Mouse (Mus musculus): Measurements from ENCODE around the gene Srsf9. TPM values are rescaled to one million over a fixed set of nuclear protein-coding genes. Genes with fewer than 3 reads are reported as not detected.

The Srsf9 gene
- polyA plus RNA-seq, 1 experiment, result 46.0 TPM

GRCm38 (mm10) chr5:115341314-115342165 lies 14.6 kb downstream of the Srsf9 start:
- no peak for TF ChIP-seq POLR2A (IDR thresholded peaks at IDR 0.05; ENCODE audit: borderline replicate concordance, extremely low read depth, low read depth, low read length)
- TF ChIP-seq CTCF (IDR thresholded peaks at IDR 0.05; ENCODE audit: insufficient read depth, low read length), result no peak
- DNase-seq, result no peak
- peak overlapping the region; percentile 89 for H3K4me3 ChIP-seq (replicated peaks; ENCODE audit: extremely low read depth, low read depth, low read length)
- H3K4me1 ChIP-seq (ENCODE audit: control insufficient read depth, insufficient read depth, low read length), result peaks cover 4% of the 10 kb centered on the region
- 8% methylated on average over 36 of the region's 36 CpGs for WGBS

- H3K4me1 ChIP-seq (ENCODE audit: control insufficient read depth, insufficient read depth, low read length), result peaks cover 12% of the 10 kb centered on the region
- DNase-seq, result peak; percentile 76
- 0% methylated on average over 5 of the region's 5 CpGs for WGBS
- H3K4me3 ChIP-seq (replicated peaks; ENCODE audit: extremely low read depth, low read depth, low read length), result peak overlapping the region; percentile 60
- TF ChIP-seq POLR2A (IDR thresholded peaks at IDR 0.05; ENCODE audit: borderline replicate concordance, extremely low read depth, low read depth, low read length) (no peak), CTCF (IDR thresholded peaks at IDR 0.05; ENCODE audit: insufficient read depth, low read length) (peak; percentile 84)
These were observed 20.6 kb downstream of the Srsf9 start for GRCm38 (mm10) chr5:115347564-115347963.

- peaks cover 12% of the 10 kb centered on the region for H3K4me1 ChIP-seq (ENCODE audit: control insufficient read depth, insufficient read depth, low read length)
These were observed 21.7 kb downstream of the Srsf9 start, which contains the start of gene Cox6a1 for GRCm38 (mm10) chr5:115348546-115349224. Gene Cox6a1, minus strand, starts transcription at chr5:115348981.

GRCm38 (mm10) chr5:115349225-115349555 lies 22.2 kb downstream of the Srsf9 start:
- 1% methylated on average over 18 of the region's 18 CpGs for WGBS

More at GRCm38 (mm10) chr5:115348546-115349224, 21.7 kb downstream of the Srsf9 start, which contains the start of gene Cox6a1:
- WGBS, result 1% methylated on average over 74 of the region's 74 CpGs
- TF ChIP-seq POLR2A (IDR thresholded peaks at IDR 0.05; ENCODE audit: borderline replicate concordance, extremely low read depth, low read depth, low read length), result peak; percentile 84
- 0 out of 2 replicates have a peak, but pooled peaks have one; percentile 3 for TF ChIP-seq CTCF (IDR thresholded peaks at IDR 0.05; ENCODE audit: insufficient read depth, low read length)
- H3K4me3 ChIP-seq (replicated peaks; ENCODE audit: extremely low read depth, low read depth, low read length), result peak within 1 kb of the TSS; percentile 87
- DNase-seq, result peak; percentile 97

GRCm38 (mm10) chr5:115351348-115351747 lies 24.4 kb downstream of the Srsf9 start:
- TF ChIP-seq CTCF (IDR thresholded peaks at IDR 0.05; ENCODE audit: insufficient read depth, low read length), result no peak
- no peak for TF ChIP-seq POLR2A (IDR thresholded peaks at IDR 0.05; ENCODE audit: borderline replicate concordance, extremely low read depth, low read depth, low read length)
- Histone ChIP-seq H3K4me3 (replicated peaks; ENCODE audit: extremely low read depth, low read depth, low read length) (no peak overlapping the region), H3K4me1 (ENCODE audit: control insufficient read depth, insufficient read depth, low read length) (peaks cover 12% of the 10 kb centered on the region)
- no peak for DNase-seq
- WGBS, result 75% methylated on average over 5 of the region's 5 CpGs

More at GRCm38 (mm10) chr5:115349225-115349555, 22.2 kb downstream of the Srsf9 start:
- no peak for TF ChIP-seq CTCF (IDR thresholded peaks at IDR 0.05; ENCODE audit: insufficient read depth, low read length)
- TF ChIP-seq POLR2A (IDR thresholded peaks at IDR 0.05; ENCODE audit: borderline replicate concordance, extremely low read depth, low read depth, low read length), result no peak
- peak overlapping the region; percentile 69 for H3K4me3 ChIP-seq (replicated peaks; ENCODE audit: extremely low read depth, low read depth, low read length)
- H3K4me1 ChIP-seq (ENCODE audit: control insufficient read depth, insufficient read depth, low read length), result peaks cover 12% of the 10 kb centered on the region
- no peak for DNase-seq

- no peak for TF ChIP-seq CTCF (IDR thresholded peaks at IDR 0.05; ENCODE audit: insufficient read depth, low read length)
- TF ChIP-seq POLR2A (IDR thresholded peaks at IDR 0.05; ENCODE audit: borderline replicate concordance, extremely low read depth, low read depth, low read length), result no peak
- WGBS, result 27% methylated on average over 13 of the region's 13 CpGs
These were observed 28.1 kb downstream of the Srsf9 start for GRCm38 (mm10) chr5:115355070-115355469.

GRCm38 (mm10) chr5:115358872-115359271 lies 31.9 kb downstream of the Srsf9 start:
- 2% methylated on average over 12 of the region's 12 CpGs for WGBS
- peak; percentile 82 for DNase-seq
- Histone ChIP-seq H3K4me3 (replicated peaks; ENCODE audit: extremely low read depth, low read depth, low read length) (no peak overlapping the region), H3K4me1 (ENCODE audit: control insufficient read depth, insufficient read depth, low read length) (no peaks in the 10 kb centered on the region)
- TF ChIP-seq POLR2A (IDR thresholded peaks at IDR 0.05; ENCODE audit: borderline replicate concordance, extremely low read depth, low read depth, low read length), result no peak
- peak; percentile 77 for TF ChIP-seq CTCF (IDR thresholded peaks at IDR 0.05; ENCODE audit: insufficient read depth, low read length)

More at GRCm38 (mm10) chr5:115355070-115355469, 28.1 kb downstream of the Srsf9 start:
- no peak for DNase-seq
- no peaks in the 10 kb centered on the region for H3K4me1 ChIP-seq (ENCODE audit: control insufficient read depth, insufficient read depth, low read length)
- no peak overlapping the region for H3K4me3 ChIP-seq (replicated peaks; ENCODE audit: extremely low read depth, low read depth, low read length)

GRCm38 (mm10) chr5:115359438-115359837 lies 32.5 kb downstream of the Srsf9 start:
- DNase-seq, result no peak
- TF ChIP-seq POLR2A (IDR thresholded peaks at IDR 0.05; ENCODE audit: borderline replicate concordance, extremely low read depth, low read depth, low read length) (no peak), CTCF (IDR thresholded peaks at IDR 0.05; ENCODE audit: insufficient read depth, low read length) (no peak)
- Histone ChIP-seq H3K4me1 (ENCODE audit: control insufficient read depth, insufficient read depth, low read length) (no peaks in the 10 kb centered on the region), H3K4me3 (replicated peaks; ENCODE audit: extremely low read depth, low read depth, low read length) (no peak overlapping the region)
- WGBS, result 72% methylated on average over 8 of the region's 8 CpGs

- WGBS, result 61% methylated on average over 5 of the region's 5 CpGs
- no peaks in the 10 kb centered on the region for H3K4me1 ChIP-seq (ENCODE audit: control insufficient read depth, insufficient read depth, low read length)
- TF ChIP-seq POLR2A (IDR thresholded peaks at IDR 0.05; ENCODE audit: borderline replicate concordance, extremely low read depth, low read depth, low read length) (no peak), CTCF (IDR thresholded peaks at IDR 0.05; ENCODE audit: insufficient read depth, low read length) (no peak)
- no peak overlapping the region for H3K4me3 ChIP-seq (replicated peaks; ENCODE audit: extremely low read depth, low read depth, low read length)
- DNase-seq, result no peak
These were observed 32.9 kb downstream of the Srsf9 start for GRCm38 (mm10) chr5:115359851-115360372.

All from lung, adult 2 months (tissue).